Mouse (Mus musculus): ENCODE measurements around the gene Gm43738. TPM values are rescaled to one million over a fixed set of nuclear protein-coding genes. Genes with fewer than 3 reads are reported as not detected.
A peak's percentile ranks its signal among the peaks of the same experiment; 100 is the strongest.

Gene Gm43738
- total and polyA plus RNA-seq, 2 experiments from 2014 or later = not detected

- ATAC-seq (no peak), DNase-seq (ENCODE audit: low spot score) (peak; percentile 46)
- no peaks in the 10 kb centered on the region for H3K9me3 ChIP-seq (ENCODE audit: low read length)
Observed at GRCm38 (mm10) chr3:89058783-89059182, 42.1 kb downstream of the Gm43738 start.

GRCm38 (mm10) chr3:89058361-89058760, 42.5 kb downstream of the Gm43738 start:
- Histone ChIP-seq H3K27ac (no peak overlapping the region), H3K4me3 (ENCODE audit: low read length) (no peak overlapping the region), H3K36me3 (ENCODE audit: insufficient read depth, low read length) (peaks cover 77% of the 10 kb centered on the region), H3K4me1 (ENCODE audit: insufficient read depth, low read length) (no peaks in the 10 kb centered on the region), H3K27me3 (ENCODE audit: insufficient read depth, low read length) (no peaks in the 10 kb centered on the region), H3K9ac (replicated peaks; ENCODE audit: low read length) (no peak overlapping the region), H3K9me3 (ENCODE audit: low read length) (no peaks in the 10 kb centered on the region), H3K4me2 (ENCODE audit: low read depth, low read length) (no peak overlapping the region)
- no peak for TF ChIP-seq CTCF (IDR thresholded peaks at IDR 0.05; ENCODE audit: low read depth)
- WGBS = 93% methylated on average over 9 of the region's 9 CpGs
- DNase-seq (ENCODE audit: low spot score) (no peak), ATAC-seq (no peak)

More at GRCm38 (mm10) chr3:89058783-89059182, 42.1 kb downstream of the Gm43738 start:
- TF ChIP-seq CTCF (IDR thresholded peaks at IDR 0.05; ENCODE audit: low read depth) = peak; percentile 60
- Histone ChIP-seq H3K4me3 (ENCODE audit: low read length) (no peak overlapping the region), H3K4me1 (ENCODE audit: insufficient read depth, low read length) (no peaks in the 10 kb centered on the region), H3K36me3 (ENCODE audit: insufficient read depth, low read length) (peaks cover 79% of the 10 kb centered on the region), H3K27ac (no peak overlapping the region), H3K27me3 (ENCODE audit: insufficient read depth, low read length) (no peaks in the 10 kb centered on the region), H3K9ac (replicated peaks; ENCODE audit: low read length) (no peak overlapping the region), H3K4me2 (ENCODE audit: low read depth, low read length) (no peak overlapping the region)
- 75% methylated on average over 3 of the region's 3 CpGs for WGBS

GRCm38 (mm10) chr3:89043359-89043758, 57.5 kb downstream of the Gm43738 start:
- no peak overlapping the region for H3K27ac ChIP-seq
- ATAC-seq = no peak
- no peak for TF ChIP-seq CTCF (IDR thresholded peaks at IDR 0.05; ENCODE audit: low read depth)
- H3K4me1 ChIP-seq (ENCODE audit: insufficient read depth, low read length) = no peaks in the 10 kb centered on the region
- DNase-seq (ENCODE audit: low spot score) = no peak
- H3K9me3 ChIP-seq (ENCODE audit: low read length) = no peaks in the 10 kb centered on the region
- WGBS = 83% methylated on average over 4 of the region's 4 CpGs
- H3K9ac ChIP-seq (replicated peaks; ENCODE audit: low read length) = no peak overlapping the region
- no peaks in the 10 kb centered on the region for H3K27me3 ChIP-seq (ENCODE audit: insufficient read depth, low read length)
- no peak overlapping the region for H3K4me3 ChIP-seq (ENCODE audit: low read length)
- H3K36me3 ChIP-seq (ENCODE audit: insufficient read depth, low read length) = peaks cover 55% of the 10 kb centered on the region
- H3K4me2 ChIP-seq (ENCODE audit: low read depth, low read length) = no peak overlapping the region

Other genes starting within 250 kb of the Gm43738 start
- 40.5 and 47.9 TPM in 2 replicates for gene Msto1, start 187.1 kb downstream of the Gm43738 start, total RNA-seq (2014; rRNA removed)
- gene Msto1, start 187.1 kb downstream of the Gm43738 start, polyA plus RNA-seq (2015; fragmentation: Nextera tagmentation; extraction: Ambion mirVana) = 45.9 and 48.8 TPM in 2 replicates
- 18.3 and 22.1 TPM in 2 replicates for gene Ash1l, start 150.5 kb downstream of the Gm43738 start, total RNA-seq (2014; rRNA removed)
- 14.4 and 16.1 TPM in 2 replicates for gene Ash1l, start 150.5 kb downstream of the Gm43738 start, polyA plus RNA-seq (2015; fragmentation: Nextera tagmentation; extraction: Ambion mirVana)
- gene Dap3, start 149.9 kb downstream of the Gm43738 start, total RNA-seq (2014; rRNA removed) = 53.6 and 69.7 TPM in 2 replicates
- 117 and 118 TPM in 2 replicates for gene Dap3, start 149.9 kb downstream of the Gm43738 start, polyA plus RNA-seq (2015; fragmentation: Nextera tagmentation; extraction: Ambion mirVana)
- gene Rusc1, start 7.8 kb downstream of the Gm43738 start, total RNA-seq (2014; rRNA removed) = 190 and 197 TPM in 2 replicates
- 86.0 and 95.6 TPM in 2 replicates for gene Rusc1, start 7.8 kb downstream of the Gm43738 start, polyA plus RNA-seq (2015; fragmentation: Nextera tagmentation; extraction: Ambion mirVana)
- 340 and 366 TPM in 2 replicates for gene Fdps, start 860 bp upstream of the Gm43738 start, total RNA-seq (2014; rRNA removed)
- 310 and 341 TPM in 2 replicates for gene Fdps, start 860 bp upstream of the Gm43738 start, polyA plus RNA-seq (2015; fragmentation: Nextera tagmentation; extraction: Ambion mirVana)
- gene Pklr, start 35.0 kb upstream of the Gm43738 start, total RNA-seq (2014; rRNA removed) = not detected in 2 replicates
- gene Pklr, start 35.0 kb upstream of the Gm43738 start, polyA plus RNA-seq (2015; fragmentation: Nextera tagmentation; extraction: Ambion mirVana) = 0.10 and 0.21 TPM in 2 replicates
- gene Hcn3, start 59.1 kb upstream of the Gm43738 start, total RNA-seq (2014; rRNA removed) = 83.8 and 85.7 TPM in 2 replicates
- gene Hcn3, start 59.1 kb upstream of the Gm43738 start, polyA plus RNA-seq (2015; fragmentation: Nextera tagmentation; extraction: Ambion mirVana) = 33.5 and 38.1 TPM in 2 replicates
- 36.3 and 43.1 TPM in 2 replicates for gene Clk2, start 63.7 kb upstream of the Gm43738 start, total RNA-seq (2014; rRNA removed)
- gene Clk2, start 63.7 kb upstream of the Gm43738 start, polyA plus RNA-seq (2015; fragmentation: Nextera tagmentation; extraction: Ambion mirVana) = 13.3 and 13.7 TPM in 2 replicates
- gene Scamp3, start 76.4 kb upstream of the Gm43738 start, total RNA-seq (2014; rRNA removed) = 60.4 and 77.5 TPM in 2 replicates
- 139 and 143 TPM in 2 replicates for gene Scamp3, start 76.4 kb upstream of the Gm43738 start, polyA plus RNA-seq (2015; fragmentation: Nextera tagmentation; extraction: Ambion mirVana)
- 15.2 and 19.7 TPM in 2 replicates for gene Fam189b, start 82.0 kb upstream of the Gm43738 start, total RNA-seq (2014; rRNA removed)
- gene Fam189b, start 82.0 kb upstream of the Gm43738 start, polyA plus RNA-seq (2015; fragmentation: Nextera tagmentation; extraction: Ambion mirVana) = 29.1 and 29.2 TPM in 2 replicates
- 62.5 and 77.4 TPM in 2 replicates for gene Gba, start 101.8 kb upstream of the Gm43738 start, total RNA-seq (2014; rRNA removed)
- 45.8 and 46.8 TPM in 2 replicates for gene Gba, start 101.8 kb upstream of the Gm43738 start, polyA plus RNA-seq (2015; fragmentation: Nextera tagmentation; extraction: Ambion mirVana)
- 29.4 and 37.9 TPM in 2 replicates for gene Thbs3, start 114.1 kb upstream of the Gm43738 start, total RNA-seq (2014; rRNA removed)
- 36.8 and 37.2 TPM in 2 replicates for gene Thbs3, start 114.1 kb upstream of the Gm43738 start, polyA plus RNA-seq (2015; fragmentation: Nextera tagmentation; extraction: Ambion mirVana)
- gene Mtx1, start 126.0 kb upstream of the Gm43738 start, total RNA-seq (2014; rRNA removed) = 103 and 130 TPM in 2 replicates
- gene Mtx1, start 126.0 kb upstream of the Gm43738 start, polyA plus RNA-seq (2015; fragmentation: Nextera tagmentation; extraction: Ambion mirVana) = 186 TPM in 2 replicates
- gene Muc1, start 128.0 kb upstream of the Gm43738 start, total RNA-seq (2014; rRNA removed) = 1.9 TPM in 2 replicates
- 0.82 and 1.5 TPM in 2 replicates for gene Muc1, start 128.0 kb upstream of the Gm43738 start, polyA plus RNA-seq (2015; fragmentation: Nextera tagmentation; extraction: Ambion mirVana)
- 74.9 and 111 TPM in 2 replicates for gene Krtcap2, start 144.9 kb upstream of the Gm43738 start, total RNA-seq (2014; rRNA removed)
- gene Krtcap2, start 144.9 kb upstream of the Gm43738 start, polyA plus RNA-seq (2015; fragmentation: Nextera tagmentation; extraction: Ambion mirVana) = 250 and 268 TPM in 2 replicates
- gene Trim46, start 145.2 kb upstream of the Gm43738 start, total RNA-seq (2014; rRNA removed) = 97.9 and 101 TPM in 2 replicates
- gene Trim46, start 145.2 kb upstream of the Gm43738 start, polyA plus RNA-seq (2015; fragmentation: Nextera tagmentation; extraction: Ambion mirVana) = 42.9 and 49.8 TPM in 2 replicates
- gene Dpm3, start 158.3 kb upstream of the Gm43738 start, total RNA-seq (2014; rRNA removed) = 295 and 347 TPM in 2 replicates
- gene Dpm3, start 158.3 kb upstream of the Gm43738 start, polyA plus RNA-seq (2015; fragmentation: Nextera tagmentation; extraction: Ambion mirVana) = 95.5 and 97.8 TPM in 2 replicates
- gene Slc50a1, start 169.5 kb upstream of the Gm43738 start, total RNA-seq (2014; rRNA removed) = 30.1 and 30.8 TPM in 2 replicates
- gene Slc50a1, start 169.5 kb upstream of the Gm43738 start, polyA plus RNA-seq (2015; fragmentation: Nextera tagmentation; extraction: Ambion mirVana) = 47.2 and 49.1 TPM in 2 replicates
- gene Efna1, start 180.0 kb upstream of the Gm43738 start, total RNA-seq (2014; rRNA removed) = 3.9 and 5.9 TPM in 2 replicates
- 7.4 and 10.9 TPM in 2 replicates for gene Efna1, start 180.0 kb upstream of the Gm43738 start, polyA plus RNA-seq (2015; fragmentation: Nextera tagmentation; extraction: Ambion mirVana)
- 107 and 171 TPM in 2 replicates for gene Efna3, start 221.9 kb upstream of the Gm43738 start, total RNA-seq (2014; rRNA removed)
- gene Efna3, start 221.9 kb upstream of the Gm43738 start, polyA plus RNA-seq (2015; fragmentation: Nextera tagmentation; extraction: Ambion mirVana) = 57.0 and 61.4 TPM in 2 replicates
- gene Efna4, start 236.9 kb upstream of the Gm43738 start, total RNA-seq (2014; rRNA removed) = 7.6 and 9.6 TPM in 2 replicates
- gene Efna4, start 236.9 kb upstream of the Gm43738 start, polyA plus RNA-seq (2015; fragmentation: Nextera tagmentation; extraction: Ambion mirVana) = 3.5 and 4.2 TPM in 2 replicates
- gene Adam15, start 248.9 kb upstream of the Gm43738 start, total RNA-seq (2014; rRNA removed) = 94.4 and 107 TPM in 2 replicates
- 67.6 and 73.2 TPM in 2 replicates for gene Adam15, start 248.9 kb upstream of the Gm43738 start, polyA plus RNA-seq (2015; fragmentation: Nextera tagmentation; extraction: Ambion mirVana)